Mouse (Mus musculus) heart, adult 11 months (tissue): ENCODE data around the gene Olfr1313.
"Not testable (repeated sequence)": the region's sequence is repeated elsewhere in the genome, so short reads cannot be mapped to it uniquely, and the experiment has no call there.

Source experiments
- DNase-seq: peaks from one replicate; pipeline ENCODE4 v3.0.0; 2022

Gene Olfr1313

DNA sequence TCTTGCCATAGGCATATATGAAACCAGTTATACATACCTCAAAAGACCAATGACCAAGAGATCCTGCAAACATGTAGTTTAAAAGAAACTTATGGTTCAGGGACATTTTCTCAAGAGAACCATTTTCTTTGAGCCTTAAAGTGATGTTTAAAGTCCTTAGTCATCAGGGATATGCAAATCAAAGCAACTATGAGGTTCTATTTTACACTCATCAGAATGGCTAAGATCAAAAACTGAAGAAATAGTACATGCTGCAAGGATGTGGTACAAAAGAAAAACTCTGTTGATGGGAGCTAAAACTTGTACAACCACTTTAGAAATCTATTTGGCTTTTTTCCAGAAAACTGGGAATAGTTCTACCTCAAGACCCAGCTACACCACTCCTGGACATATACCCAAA is at the start of gene Olfr1313:
Olfr1313 (minus strand) TSS at position 101 of the 400 bp plus-strand sequence.
- no peak for DNase-seq

DNA sequence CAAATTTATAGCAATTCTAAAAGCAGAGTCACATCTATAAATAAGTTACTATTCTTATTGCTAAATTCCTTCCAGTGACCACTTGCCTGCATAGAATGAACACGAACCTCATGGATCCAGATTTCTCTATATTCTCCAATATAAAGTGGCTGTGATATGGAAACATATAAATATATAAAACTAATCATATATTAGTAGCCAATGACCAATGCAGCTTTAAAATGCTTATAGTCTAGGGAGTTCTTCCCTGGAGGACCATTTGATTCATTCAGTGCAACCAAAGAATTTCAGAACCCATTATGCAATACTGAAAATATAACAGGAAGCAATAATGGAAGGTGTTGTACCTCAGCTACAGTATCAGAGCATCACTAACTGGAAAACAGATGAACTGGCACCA is 37.7 kb upstream of the Olfr1313 start, which contains the start of gene Olfr1315-ps1:
Olfr1315-ps1 (minus strand) TSS at position 101 of the 400 bp plus-strand sequence.
- DNase-seq: no peak

DNA sequence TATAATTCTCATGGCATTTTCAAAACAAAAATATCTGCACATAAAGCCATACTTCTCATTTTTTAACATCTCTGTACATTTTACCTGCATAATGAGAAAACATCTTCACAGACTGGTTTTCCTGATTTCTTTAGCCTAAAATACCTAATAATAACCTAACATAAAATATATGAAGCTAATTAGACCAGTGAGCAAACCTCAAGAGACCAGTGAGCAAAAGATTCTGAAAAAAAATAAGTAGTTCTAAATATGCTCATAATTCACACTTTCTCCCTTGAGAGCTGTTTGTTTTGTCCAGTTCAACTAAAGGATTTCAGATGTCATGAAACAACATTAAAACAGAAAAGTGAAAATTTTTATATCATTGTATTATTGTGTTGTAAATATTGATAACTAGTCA is 19.0 kb upstream of the Olfr1313 start, which contains the start of gene Olfr1314:
Olfr1314 (minus strand) TSS at position 101 of the 400 bp plus-strand sequence.
- no peak for DNase-seq

DNA sequence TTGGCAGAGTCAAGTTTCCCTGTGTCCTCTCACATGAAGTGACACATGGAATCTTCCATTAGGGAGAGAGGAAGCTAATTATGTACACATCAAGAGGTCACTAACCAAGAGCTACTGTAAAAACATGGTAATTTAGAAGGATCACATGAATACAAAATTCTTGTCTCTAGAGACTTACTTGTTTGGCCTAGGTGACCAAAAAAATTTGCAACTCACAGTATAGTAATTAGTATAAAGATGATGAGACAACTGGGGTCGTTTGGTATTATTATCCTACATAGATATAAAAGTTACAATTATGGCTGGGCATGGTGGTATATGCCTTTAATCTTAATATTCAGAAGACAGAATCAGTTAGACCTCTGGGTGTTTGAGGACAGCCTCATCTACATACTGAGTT is 27.5 kb downstream of the Olfr1313 start, which contains the start of gene Olfr1312:
Olfr1312 (minus strand) TSS at position 101 of the 400 bp plus-strand sequence.
- DNase-seq: no peak

DNA sequence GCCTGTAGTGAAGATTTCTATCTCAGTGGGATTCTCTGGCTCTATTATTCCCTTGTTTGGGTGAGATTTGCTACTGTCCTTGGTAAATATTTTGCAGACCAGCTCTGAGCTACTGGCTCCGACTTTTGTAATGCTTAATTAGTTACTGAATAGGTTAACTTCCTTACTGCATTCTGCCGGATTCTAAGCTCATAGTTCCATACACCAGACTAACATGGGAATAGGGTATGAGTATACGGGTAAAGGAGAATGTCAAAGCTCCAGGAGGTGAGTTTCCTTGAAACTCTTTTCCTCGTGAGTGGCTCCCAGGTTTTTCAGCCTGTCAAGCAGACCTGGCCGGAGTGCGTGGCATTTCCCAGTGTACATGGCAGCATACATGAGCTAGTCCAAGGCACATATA is 50.7 kb downstream of the Olfr1313 start:
- DNase-seq: not testable (repeated sequence)

DNA sequence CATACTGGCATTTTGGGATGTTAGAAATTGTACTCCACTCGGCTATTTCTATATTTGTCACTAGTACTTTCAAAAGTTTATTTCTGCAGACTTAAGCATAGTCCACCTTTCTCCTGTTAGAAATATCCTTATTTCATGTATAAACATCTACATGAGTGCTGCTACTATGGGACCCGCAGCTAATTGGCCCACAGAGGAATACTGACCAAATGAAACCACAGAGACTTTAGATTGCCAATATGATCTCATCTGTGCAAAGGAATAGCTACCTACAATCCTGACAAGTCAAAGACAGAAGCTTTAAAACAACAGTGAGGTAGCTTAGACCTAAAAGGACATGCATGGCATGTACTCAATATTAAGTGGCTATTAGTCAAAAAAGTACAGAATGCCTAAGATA is 53.3 kb downstream of the Olfr1313 start, which contains the start of gene Olfr1311:
Olfr1311 (minus strand) TSS at position 101 of the 400 bp plus-strand sequence.
- DNase-seq: no peak
